Mouse (Mus musculus): ENCODE measurements around the gene Sorbs1. TPM values are rescaled to one million over a fixed set of nuclear protein-coding genes. Genes with fewer than 3 reads are reported as not detected.

Sorbs1 gene
- polyA plus RNA-seq, 1 experiment from 2014 or later, result 35.7 TPM

GRCm38 (mm10) chr19:40415725-40416124 lies 97.9 kb downstream of the Sorbs1 start:
- H3K4me1 ChIP-seq (ENCODE audit: control insufficient read depth, insufficient read depth, low read length), result no peaks in the 10 kb centered on the region; the same call in 1 of the 2 replicates
- H3K9me3 ChIP-seq (replicated peaks; ENCODE audit: control insufficient read depth, low read length), result no peaks in the 10 kb centered on the region

DNA sequence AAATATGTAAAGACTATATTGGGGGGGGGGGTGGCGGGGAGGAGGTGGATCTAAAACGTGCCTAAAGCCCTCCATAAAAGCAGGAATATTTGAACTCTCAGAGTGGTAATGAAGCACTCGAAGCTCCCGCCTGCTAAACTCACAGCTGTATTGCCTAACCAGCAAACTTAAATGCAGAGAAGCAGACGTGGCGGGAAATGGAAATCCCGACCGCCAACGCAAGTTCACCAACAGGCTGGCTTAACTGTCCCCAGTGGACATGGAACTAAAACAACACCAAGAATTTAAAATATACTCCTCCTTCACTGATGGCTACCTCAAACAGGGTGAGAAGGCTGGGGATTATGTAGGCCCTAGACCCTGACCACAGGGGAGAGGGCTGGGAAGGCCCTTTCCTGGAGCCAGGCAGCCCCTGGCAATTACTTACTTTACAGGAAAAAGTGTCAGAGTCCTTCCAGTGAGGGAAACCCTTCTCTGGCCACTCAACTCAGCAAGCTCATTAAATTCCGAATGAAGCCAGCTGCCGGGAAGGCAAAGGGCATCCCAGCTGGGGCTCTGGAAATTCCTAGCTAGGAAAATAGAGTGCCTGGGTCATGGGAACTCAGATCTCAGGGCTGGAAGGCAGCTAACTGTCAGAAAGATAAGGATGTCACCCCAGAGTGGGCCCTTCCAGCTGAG lies 98.6 kb downstream of the Sorbs1 start:
- H3K4me1 ChIP-seq (ENCODE audit: control insufficient read depth, insufficient read depth, low read length), result no peaks in the 10 kb centered on the region; the same call in 1 of the 2 replicates
- H3K9ac ChIP-seq (replicated peaks; ENCODE audit: low read length), result no peak overlapping the region
- no peaks in the 10 kb centered on the region for H3K9me3 ChIP-seq (replicated peaks; ENCODE audit: control insufficient read depth, low read length)
- no peak overlapping the region for H3K4me3 ChIP-seq (ENCODE audit: low read depth, low read length)
- DNase-seq (ENCODE audit: low spot score) (peak; percentile 36), ATAC-seq (replicated peaks; ENCODE audit: insufficient number of reproducible peaks, low FRiP score, low TSS enrichment, low read depth) (no peak)
- no peak overlapping the region for H3K4me2 ChIP-seq (ENCODE audit: low read depth, low read length)
- H3K27ac ChIP-seq (replicated peaks; ENCODE audit: low read depth, low read length), result peak overlapping the region; percentile 5; the same call in 1 of the 2 replicates
- no peaks in the 10 kb centered on the region for H3K36me3 ChIP-seq (replicated peaks; ENCODE audit: control insufficient read depth, insufficient read depth, low read depth, low read length)
- no peaks in the 10 kb centered on the region for H3K27me3 ChIP-seq (ENCODE audit: control insufficient read depth, insufficient read depth, low read length)
- WGBS, result 52% methylated on average over 11 of the region's 11 CpGs

More at GRCm38 (mm10) chr19:40415725-40416124, 97.9 kb downstream of the Sorbs1 start:
- Histone ChIP-seq H3K9ac (replicated peaks; ENCODE audit: low read length) (no peak overlapping the region), H3K27ac (replicated peaks; ENCODE audit: low read depth, low read length) (no peak overlapping the region), H3K36me3 (replicated peaks; ENCODE audit: control insufficient read depth, insufficient read depth, low read depth, low read length) (no peaks in the 10 kb centered on the region), H3K4me3 (ENCODE audit: low read depth, low read length) (no peak overlapping the region), H3K27me3 (ENCODE audit: control insufficient read depth, insufficient read depth, low read length) (no peaks in the 10 kb centered on the region), H3K4me2 (ENCODE audit: low read depth, low read length) (no peak overlapping the region)
- 94% methylated on average over 1 of the region's 1 CpGs for WGBS
- DNase-seq (ENCODE audit: low spot score) (no peak), ATAC-seq (replicated peaks; ENCODE audit: insufficient number of reproducible peaks, low FRiP score, low TSS enrichment, low read depth) (no peak)

GRCm38 (mm10) chr19:40414386-40414785 lies 99.2 kb downstream of the Sorbs1 start:
- Histone ChIP-seq H3K4me2 (ENCODE audit: low read depth, low read length) (no peak overlapping the region), H3K9ac (replicated peaks; ENCODE audit: low read length) (no peak overlapping the region), H3K27me3 (ENCODE audit: control insufficient read depth, insufficient read depth, low read length) (no peaks in the 10 kb centered on the region), H3K27ac (replicated peaks; ENCODE audit: low read depth, low read length) (peak overlapping the region; percentile 5; the same call in 1 of the 2 replicates), H3K4me1 (ENCODE audit: control insufficient read depth, insufficient read depth, low read length) (no peaks in the 10 kb centered on the region; the same call in 1 of the 2 replicates), H3K9me3 (replicated peaks; ENCODE audit: control insufficient read depth, low read length) (no peaks in the 10 kb centered on the region), H3K36me3 (replicated peaks; ENCODE audit: control insufficient read depth, insufficient read depth, low read depth, low read length) (no peaks in the 10 kb centered on the region), H3K4me3 (ENCODE audit: low read depth, low read length) (no peak overlapping the region)
- no peak for ATAC-seq (replicated peaks; ENCODE audit: insufficient number of reproducible peaks, low FRiP score, low TSS enrichment, low read depth)
- WGBS, result 50% methylated on average over 6 of the region's 6 CpGs
- no peak for DNase-seq (ENCODE audit: low spot score)

DNA sequence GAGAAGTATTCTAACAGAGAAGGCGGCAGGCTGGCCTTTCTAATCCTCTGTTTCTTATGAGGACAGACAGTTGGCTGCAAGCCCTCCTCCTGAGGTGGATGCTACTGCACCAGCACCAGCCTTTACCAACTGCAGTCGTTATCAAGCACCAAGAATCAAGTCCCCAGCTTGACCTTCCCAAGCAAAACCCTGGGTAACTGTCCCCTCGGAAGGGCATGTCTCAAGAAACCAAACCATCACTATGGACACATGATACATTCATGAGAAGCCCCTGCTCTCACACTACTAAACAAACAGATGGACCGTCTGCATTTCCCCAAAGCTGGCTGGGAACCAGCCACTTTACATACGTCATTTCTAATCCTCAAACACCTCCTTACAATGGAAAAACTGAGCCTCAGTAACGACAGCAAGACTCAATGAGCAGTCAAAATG lies 102.2 kb downstream of the Sorbs1 start:
- H3K27me3 ChIP-seq (ENCODE audit: control insufficient read depth, insufficient read depth, low read length), result no peaks in the 10 kb centered on the region
- H3K9me3 ChIP-seq (replicated peaks; ENCODE audit: control insufficient read depth, low read length), result no peaks in the 10 kb centered on the region
- H3K4me1 ChIP-seq (ENCODE audit: control insufficient read depth, insufficient read depth, low read length), result no peaks in the 10 kb centered on the region; the same call in 1 of the 2 replicates
- ATAC-seq (replicated peaks; ENCODE audit: insufficient number of reproducible peaks, low FRiP score, low TSS enrichment, low read depth) (no peak), DNase-seq (ENCODE audit: low spot score) (no peak)
- H3K4me3 ChIP-seq (ENCODE audit: low read depth, low read length), result no peak overlapping the region
- no peak overlapping the region for H3K4me2 ChIP-seq (ENCODE audit: low read depth, low read length)
- no peak overlapping the region for H3K27ac ChIP-seq (replicated peaks; ENCODE audit: low read depth, low read length)
- 66% methylated on average over 6 of the region's 6 CpGs for WGBS
- H3K9ac ChIP-seq (replicated peaks; ENCODE audit: low read length), result no peak overlapping the region
- H3K36me3 ChIP-seq (replicated peaks; ENCODE audit: control insufficient read depth, insufficient read depth, low read depth, low read length), result no peaks in the 10 kb centered on the region

DNA sequence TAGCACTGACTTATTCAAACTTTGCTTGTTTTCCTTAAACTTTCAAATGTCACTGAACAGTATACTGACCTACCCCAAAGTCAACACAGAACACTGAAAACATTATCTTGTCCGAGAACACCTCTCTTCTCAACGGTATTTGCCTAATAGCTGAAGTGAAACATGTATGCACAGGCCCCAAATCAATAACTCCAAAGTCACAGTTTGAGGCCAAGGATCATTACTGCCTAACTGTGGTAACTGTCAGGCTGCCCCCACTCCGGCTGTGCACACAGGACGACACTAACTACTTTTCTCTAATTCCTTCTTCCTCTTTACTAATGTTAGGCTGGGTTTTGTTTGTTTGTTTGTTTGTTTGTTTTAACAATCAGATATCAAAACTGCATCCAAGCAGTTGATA lies 103.1 kb downstream of the Sorbs1 start:
- Histone ChIP-seq H3K27me3 (ENCODE audit: control insufficient read depth, insufficient read depth, low read length) (no peaks in the 10 kb centered on the region), H3K4me2 (ENCODE audit: low read depth, low read length) (no peak overlapping the region), H3K4me3 (ENCODE audit: low read depth, low read length) (no peak overlapping the region), H3K36me3 (replicated peaks; ENCODE audit: control insufficient read depth, insufficient read depth, low read depth, low read length) (no peaks in the 10 kb centered on the region), H3K27ac (replicated peaks; ENCODE audit: low read depth, low read length) (no peak overlapping the region), H3K9ac (replicated peaks; ENCODE audit: low read length) (no peak overlapping the region), H3K9me3 (replicated peaks; ENCODE audit: control insufficient read depth, low read length) (no peaks in the 10 kb centered on the region), H3K4me1 (ENCODE audit: control insufficient read depth, insufficient read depth, low read length) (peaks cover 1% of the 10 kb centered on the region)
- no peak for ATAC-seq (replicated peaks; ENCODE audit: insufficient number of reproducible peaks, low FRiP score, low TSS enrichment, low read depth)
- DNase-seq (ENCODE audit: low spot score), result no peak
- 72% methylated on average over 4 of the region's 4 CpGs for WGBS

- ATAC-seq (replicated peaks; ENCODE audit: insufficient number of reproducible peaks, low FRiP score, low TSS enrichment, low read depth) (no peak), DNase-seq (ENCODE audit: low spot score) (no peak)
- Histone ChIP-seq H3K27me3 (ENCODE audit: control insufficient read depth, insufficient read depth, low read length) (no peaks in the 10 kb centered on the region), H3K4me1 (ENCODE audit: control insufficient read depth, insufficient read depth, low read length) (peaks cover 3% of the 10 kb centered on the region), H3K4me3 (ENCODE audit: low read depth, low read length) (no peak overlapping the region), H3K9ac (replicated peaks; ENCODE audit: low read length) (no peak overlapping the region), H3K27ac (replicated peaks; ENCODE audit: low read depth, low read length) (no peak overlapping the region), H3K36me3 (replicated peaks; ENCODE audit: control insufficient read depth, insufficient read depth, low read depth, low read length) (no peaks in the 10 kb centered on the region), H3K9me3 (replicated peaks; ENCODE audit: control insufficient read depth, low read length) (no peaks in the 10 kb centered on the region), H3K4me2 (ENCODE audit: low read depth, low read length) (no peak overlapping the region)
- 68% methylated on average over 9 of the region's 9 CpGs for WGBS
These were observed 103.5 kb downstream of the Sorbs1 start for GRCm38 (mm10) chr19:40410109-40410508.

DNA sequence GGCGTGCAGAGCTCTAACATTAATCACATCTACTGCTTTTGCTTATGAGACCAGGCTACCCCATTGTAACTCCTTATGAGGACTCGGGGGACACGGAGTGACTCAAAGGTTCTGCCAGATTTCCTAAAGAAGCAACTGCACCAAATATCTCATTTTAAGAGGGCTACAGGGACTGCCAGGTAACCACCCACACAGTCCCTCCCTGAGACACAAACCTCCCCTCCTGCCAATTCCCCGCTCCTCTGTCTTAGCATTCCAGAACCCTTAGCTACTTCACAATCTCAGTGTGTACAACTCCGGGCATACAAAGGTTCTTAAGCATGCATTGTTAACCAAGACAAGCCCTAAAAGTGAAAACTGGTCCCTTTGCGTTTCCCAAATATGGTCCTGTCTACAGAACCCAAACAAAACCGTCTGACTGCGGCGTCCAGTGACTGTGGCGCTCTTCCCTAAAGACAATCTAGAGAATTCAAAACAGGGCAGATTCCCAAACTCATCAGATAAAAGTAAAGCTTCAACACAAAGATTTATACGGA lies 104.0 kb downstream of the Sorbs1 start:
- Histone ChIP-seq H3K27me3 (ENCODE audit: control insufficient read depth, insufficient read depth, low read length) (no peaks in the 10 kb centered on the region), H3K27ac (replicated peaks; ENCODE audit: low read depth, low read length) (no peak overlapping the region), H3K4me3 (ENCODE audit: low read depth, low read length) (no peak overlapping the region), H3K9me3 (replicated peaks; ENCODE audit: control insufficient read depth, low read length) (no peaks in the 10 kb centered on the region), H3K36me3 (replicated peaks; ENCODE audit: control insufficient read depth, insufficient read depth, low read depth, low read length) (no peaks in the 10 kb centered on the region), H3K4me2 (ENCODE audit: low read depth, low read length) (no peak overlapping the region), H3K9ac (replicated peaks; ENCODE audit: low read length) (no peak overlapping the region), H3K4me1 (ENCODE audit: control insufficient read depth, insufficient read depth, low read length) (peaks cover 3% of the 10 kb centered on the region; the same call in 1 of the 2 replicates)
- WGBS, result 86% methylated on average over 11 of the region's 11 CpGs
- DNase-seq (ENCODE audit: low spot score) (no peak), ATAC-seq (replicated peaks; ENCODE audit: insufficient number of reproducible peaks, low FRiP score, low TSS enrichment, low read depth) (no peak)

- Histone ChIP-seq H3K36me3 (replicated peaks; ENCODE audit: control insufficient read depth, insufficient read depth, low read depth, low read length) (no peaks in the 10 kb centered on the region), H3K9ac (replicated peaks; ENCODE audit: low read length) (no peak overlapping the region), H3K27me3 (ENCODE audit: control insufficient read depth, insufficient read depth, low read length) (no peaks in the 10 kb centered on the region), H3K9me3 (replicated peaks; ENCODE audit: control insufficient read depth, low read length) (no peaks in the 10 kb centered on the region), H3K4me2 (ENCODE audit: low read depth, low read length) (no peak overlapping the region), H3K4me3 (ENCODE audit: low read depth, low read length) (no peak overlapping the region), H3K4me1 (ENCODE audit: control insufficient read depth, insufficient read depth, low read length) (peaks cover 3% of the 10 kb centered on the region; the same call in 1 of the 2 replicates), H3K27ac (replicated peaks; ENCODE audit: low read depth, low read length) (no peak overlapping the region)
- no peak for ATAC-seq (replicated peaks; ENCODE audit: insufficient number of reproducible peaks, low FRiP score, low TSS enrichment, low read depth)
- 78% methylated on average over 2 of the region's 2 CpGs for WGBS
- DNase-seq (ENCODE audit: low spot score), result no peak
These were observed 106.4 kb downstream of the Sorbs1 start for GRCm38 (mm10) chr19:40407186-40407585.
